Mouse (Mus musculus) hematopoietic stem cell, adult 5-6 weeks (primary cell): Measurements from ENCODE around the gene Rdh16f2. TPM values are rescaled to one million over a fixed set of nuclear protein-coding genes. Genes with fewer than 3 reads are reported as not detected.
"Not testable (repeated sequence)": the region's sequence is repeated elsewhere in the genome, so short reads cannot be mapped to it uniquely, and the experiment has no call there.

Experiments
- ATAC-seq, 2 experiments: fragments of 125-278 bp in 1 of 2; replicated peaks in 1 of 2; 2 replicates each; pipeline ENCODE4 v1.8.0; 2016 to 2017; ENCODE audit warnings: inconsistent platforms in 2 of 2, mild to moderate bottlenecking in 2 of 2, moderate number of reproducible peaks in 2 of 2, low read depth in 1 of 2, moderate TSS enrichment in 1 of 2; ENCODE audit not compliant: low FRiP score in 2 of 2, poor library complexity in 2 of 2, severe bottlenecking in 2 of 2, insufficient read depth in 1 of 2, low TSS enrichment in 1 of 2
- total RNA-seq: library from RNA; stranded (forward); fragments of 172-1452, 232-1000 nt; gene quantifications from 2 replicates; pipeline ENCODE4 v1.2.3, GENCODE M21; 2017

Gene Rdh16f2
- total RNA-seq, 1 experiment from 2014 or later: not detected

DNA sequence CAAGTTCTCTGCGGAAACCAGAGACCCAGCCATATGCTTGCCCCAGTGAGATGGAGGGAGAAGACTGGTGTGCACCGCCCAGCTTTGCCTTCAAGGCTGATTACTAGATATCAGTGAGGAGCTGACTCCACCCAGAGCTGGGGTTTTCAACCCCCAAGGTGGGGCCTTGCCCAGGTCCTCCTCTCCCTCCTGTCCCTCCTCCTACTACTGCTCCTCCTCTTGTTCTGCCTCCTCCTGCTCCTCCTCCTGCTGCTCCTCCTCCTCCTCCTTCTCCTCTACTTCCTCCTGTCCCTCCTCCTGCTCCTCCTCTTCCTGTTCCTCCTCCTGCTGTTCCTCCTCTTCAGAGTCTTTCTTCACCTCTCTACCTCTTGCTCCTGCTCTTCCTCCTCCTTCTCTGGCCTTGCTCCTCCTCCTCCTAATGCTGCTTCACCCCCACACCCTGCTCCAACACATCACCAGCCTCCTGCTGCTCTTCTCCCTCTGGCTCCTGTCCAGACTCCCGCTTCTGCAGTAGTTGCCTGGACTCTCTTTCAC, 12.9 kb downstream of the Rdh16f2 start:
- no peak for ATAC-seq

DNA sequence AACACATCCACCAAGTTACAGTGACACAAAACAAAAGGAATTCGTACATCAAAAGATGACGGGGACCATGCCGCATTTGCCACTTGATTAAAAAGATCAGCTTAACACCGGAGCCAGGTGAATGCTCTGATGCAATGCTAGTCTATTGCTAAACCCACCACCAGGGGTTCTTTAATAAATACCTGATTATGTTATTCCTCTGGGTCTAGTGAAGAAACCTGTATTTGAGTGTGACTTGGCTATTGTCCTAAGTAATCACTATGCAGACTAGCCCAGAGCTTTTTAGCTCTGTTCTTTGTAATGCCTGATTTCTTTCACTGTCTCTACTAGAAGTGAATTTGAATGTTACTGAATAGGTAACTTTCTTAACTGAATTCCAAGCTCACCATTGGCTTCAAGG, 14.8 kb downstream of the Rdh16f2 start:
- no peak for ATAC-seq

DNA sequence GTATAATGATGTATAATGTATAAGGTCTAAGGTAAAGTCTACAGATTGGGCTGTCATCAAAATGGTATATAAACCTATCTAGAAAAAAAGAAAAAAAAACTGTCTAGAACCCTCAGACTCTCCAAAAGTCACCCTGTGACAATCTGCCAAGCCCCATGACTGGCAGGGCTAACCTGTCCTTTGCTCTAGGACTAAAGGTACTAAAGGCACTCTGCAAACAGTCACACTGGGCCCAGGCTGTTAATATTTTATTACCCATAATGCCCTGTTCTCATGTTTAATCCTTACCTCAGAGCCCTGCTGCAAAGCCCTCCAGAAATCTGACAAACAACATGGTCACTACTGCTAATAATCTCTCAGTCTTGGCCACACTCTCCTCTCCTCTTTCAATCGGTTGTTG, 20.3 kb downstream of the Rdh16f2 start:
- ATAC-seq: no peak

DNA sequence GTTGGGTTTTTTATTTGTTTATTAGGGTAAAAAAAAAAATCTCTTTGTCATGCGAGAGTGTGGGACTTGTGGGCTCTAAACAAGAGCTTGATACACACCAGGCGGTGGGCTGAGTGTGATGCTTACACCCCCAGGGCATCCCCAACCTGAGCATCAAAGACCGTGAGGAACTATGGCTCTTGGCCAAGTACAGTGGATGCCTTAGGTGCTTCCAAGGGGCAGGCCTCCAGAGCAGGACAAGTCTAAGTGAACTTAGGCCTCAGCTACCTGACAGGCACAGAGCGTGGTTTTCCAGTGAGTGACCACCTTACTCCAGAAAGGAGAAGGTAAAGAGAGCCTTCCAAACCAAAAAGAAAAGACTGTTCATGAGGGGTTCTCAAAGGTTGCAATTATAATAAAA, 20.7 kb downstream of the Rdh16f2 start:
- ATAC-seq: no peak

DNA sequence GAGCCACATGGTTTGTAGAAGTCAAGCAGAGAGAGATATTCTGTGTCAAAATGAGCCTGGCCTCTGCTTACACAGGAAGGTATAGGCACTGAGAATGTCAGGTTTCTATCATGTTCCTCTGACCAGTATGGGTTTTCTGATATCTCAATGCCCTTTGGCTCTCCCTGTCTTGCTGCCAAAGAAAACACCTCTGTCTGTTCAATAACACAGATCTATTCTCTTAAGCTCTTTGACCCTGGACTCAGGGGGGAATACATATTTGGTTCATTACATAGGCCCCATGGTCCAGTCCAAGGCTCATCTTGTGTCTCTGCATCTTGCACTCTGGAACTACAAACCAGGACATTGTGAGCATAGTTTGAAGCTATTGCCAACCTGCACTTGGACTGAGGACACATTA, 22.3 kb downstream of the Rdh16f2 start, which contains the start of gene Rdh7:
TSS of gene Rdh7 (minus strand) at position 213 of the 400 bp plus-strand sequence.
- ATAC-seq: no peak

DNA sequence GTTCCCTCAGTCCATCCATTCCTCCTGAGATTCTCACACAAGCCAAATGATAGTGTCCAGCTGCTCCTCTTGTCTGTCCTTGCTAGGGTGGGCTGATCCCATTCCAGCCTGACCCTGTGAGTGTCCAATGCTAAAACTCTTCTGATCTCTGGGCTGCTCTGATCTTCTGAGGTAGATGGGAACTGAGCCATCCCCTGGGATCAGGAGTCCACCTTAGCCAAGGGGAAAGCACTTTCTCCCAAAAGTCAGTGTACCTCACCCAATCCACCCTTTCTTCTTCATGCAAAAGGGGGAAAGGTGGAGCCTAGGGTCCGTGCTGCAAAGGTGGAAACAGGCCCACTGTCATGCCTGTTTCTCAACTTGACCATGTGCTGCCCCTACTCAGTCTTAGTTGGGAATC, 25.2 kb downstream of the Rdh16f2 start:
- no peak for ATAC-seq

DNA sequence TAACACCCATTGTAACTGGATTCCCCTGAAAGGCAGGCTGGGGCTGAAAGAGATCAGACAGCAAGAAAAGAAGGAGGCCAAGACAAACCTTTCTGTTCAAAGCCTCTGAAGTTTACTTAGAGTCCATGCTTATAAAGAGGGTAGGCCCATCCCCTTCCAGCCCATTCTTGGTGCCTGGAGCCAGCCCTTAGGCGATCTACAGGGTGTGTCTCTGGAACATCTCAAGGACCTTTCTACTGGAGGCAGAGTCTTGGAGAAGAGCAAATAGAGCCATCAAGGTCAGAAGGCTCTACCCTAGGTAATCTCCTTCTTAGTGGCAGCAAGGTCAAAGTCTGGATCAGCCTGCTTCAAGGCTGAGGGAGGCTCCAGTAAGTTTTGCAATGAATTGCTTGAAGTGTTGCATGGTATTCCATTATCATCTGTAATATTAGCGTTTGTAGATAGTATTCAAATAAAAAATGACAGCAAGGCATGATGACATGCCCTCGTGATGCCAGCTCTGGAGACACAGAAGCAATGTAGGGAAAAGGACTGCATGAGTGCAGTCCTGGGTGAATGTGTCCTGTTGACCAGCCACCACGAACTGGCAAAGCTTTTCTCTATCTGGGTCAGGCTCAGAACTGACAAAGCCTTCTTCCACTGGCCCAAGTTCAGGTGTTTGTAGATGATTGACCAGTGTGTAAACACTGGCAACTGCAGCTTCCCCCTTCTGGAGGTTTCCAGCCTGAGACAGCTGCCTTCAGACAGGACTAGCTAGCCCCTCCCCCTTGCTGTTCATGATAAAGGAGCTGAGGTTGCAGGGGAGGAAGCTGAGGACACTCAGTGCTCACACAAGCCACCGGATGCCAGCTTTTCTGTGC, 27.1 kb downstream of the Rdh16f2 start:
- ATAC-seq: peak; percentile 68 to 89

DNA sequence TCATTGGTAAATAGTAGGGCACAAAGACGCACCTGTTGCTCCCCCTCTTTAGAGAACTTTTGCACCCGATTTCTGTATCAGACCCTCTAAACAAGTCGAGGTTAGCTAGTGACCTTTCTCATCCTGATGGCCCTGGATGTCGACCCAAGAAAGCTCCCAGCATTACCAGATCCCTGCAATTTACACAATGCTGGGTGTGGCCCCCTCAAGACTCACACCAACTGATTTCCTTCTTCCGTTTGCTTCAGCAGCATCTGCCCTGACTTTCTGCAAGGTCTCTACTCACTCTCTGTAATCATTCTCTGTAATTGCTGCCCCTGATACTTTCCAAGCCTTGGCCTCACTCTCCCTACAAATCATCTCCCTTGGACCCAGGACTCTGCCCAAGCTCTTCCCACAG, 30.4 kb downstream of the Rdh16f2 start:
- no peak for ATAC-seq

DNA sequence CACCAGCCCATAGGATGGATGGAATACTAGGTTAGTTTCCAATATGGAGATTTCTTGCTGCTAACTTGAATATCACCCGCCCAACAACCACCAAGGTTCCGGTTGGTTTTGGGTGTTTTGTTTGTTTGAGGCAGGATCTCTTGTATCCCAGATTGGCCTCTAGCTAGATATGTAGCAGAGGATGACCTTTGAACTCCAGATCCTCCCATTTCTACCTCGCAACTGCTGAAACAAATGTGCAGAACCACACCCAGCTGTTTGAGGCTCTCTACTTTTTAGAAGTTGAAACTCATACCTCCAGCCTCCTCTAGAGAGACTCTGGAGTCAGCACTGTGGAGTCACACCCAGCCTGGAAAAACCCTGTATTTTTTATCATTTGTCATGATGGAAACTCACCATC, 31.2 kb downstream of the Rdh16f2 start:
- no peak for ATAC-seq

DNA sequence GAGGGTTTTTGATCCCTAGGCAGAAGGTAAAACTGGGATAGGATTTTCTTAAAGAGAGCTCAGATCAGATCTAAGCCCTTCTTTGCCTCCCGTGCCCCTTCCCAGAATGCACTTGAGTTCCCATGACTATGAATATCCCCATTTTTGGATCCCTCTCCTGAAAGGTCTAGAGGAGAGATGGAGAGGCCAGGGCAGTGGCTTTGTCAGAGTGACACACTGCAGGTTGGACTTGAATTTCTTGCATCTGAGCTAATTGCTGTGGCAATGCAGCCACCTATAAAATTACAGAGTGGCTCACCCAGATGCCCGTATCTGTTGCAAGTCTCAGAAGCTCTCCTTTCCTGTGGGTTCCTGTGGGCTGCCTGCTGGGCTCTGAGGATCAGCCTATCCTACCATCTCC, 31.9 kb downstream of the Rdh16f2 start, which contains the start of gene Sdr9c7:
TSS of gene Sdr9c7 (plus strand) at position 301 of the 400 bp plus-strand sequence.
- ATAC-seq: no peak

DNA sequence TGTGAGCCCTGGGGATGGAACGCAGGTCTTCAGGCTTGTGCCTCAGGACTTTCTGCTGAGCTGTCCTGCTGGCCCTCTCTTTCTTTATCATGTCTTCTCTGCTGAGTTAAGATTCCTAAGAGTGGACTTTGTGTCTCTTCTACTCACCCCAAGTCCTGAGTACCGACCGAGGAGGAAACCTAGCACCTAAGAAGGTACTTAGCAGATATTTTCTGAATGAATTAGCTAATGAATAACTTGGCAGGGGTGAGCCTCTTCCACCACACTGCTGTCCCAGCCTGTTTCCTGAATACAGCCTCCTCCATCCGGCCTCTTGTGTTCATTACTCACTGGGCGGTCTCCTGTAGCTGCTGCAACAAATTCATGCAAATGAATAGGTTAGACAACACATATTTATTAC, 33.5 kb downstream of the Rdh16f2 start:
- no peak for ATAC-seq

DNA sequence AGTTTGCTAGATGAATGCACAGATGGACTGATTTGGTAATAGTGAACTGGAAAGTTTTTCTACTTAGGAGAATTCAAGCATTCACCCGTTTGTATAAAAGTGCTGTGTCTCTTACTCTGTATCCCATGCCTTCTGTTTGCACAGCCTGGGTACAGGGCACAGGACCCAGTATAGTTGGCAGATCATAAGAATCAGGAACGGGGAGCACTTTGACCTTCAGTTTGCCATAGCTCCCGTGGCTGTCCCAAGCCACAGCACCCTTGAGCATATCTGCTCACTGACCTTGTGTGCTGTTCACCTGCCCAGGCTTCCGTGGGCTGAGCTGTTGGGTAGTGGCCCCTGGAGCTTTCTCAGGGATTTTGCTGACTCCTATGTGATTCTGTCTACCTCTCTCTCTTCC, 35.5 kb downstream of the Rdh16f2 start:
- ATAC-seq: no peak

DNA sequence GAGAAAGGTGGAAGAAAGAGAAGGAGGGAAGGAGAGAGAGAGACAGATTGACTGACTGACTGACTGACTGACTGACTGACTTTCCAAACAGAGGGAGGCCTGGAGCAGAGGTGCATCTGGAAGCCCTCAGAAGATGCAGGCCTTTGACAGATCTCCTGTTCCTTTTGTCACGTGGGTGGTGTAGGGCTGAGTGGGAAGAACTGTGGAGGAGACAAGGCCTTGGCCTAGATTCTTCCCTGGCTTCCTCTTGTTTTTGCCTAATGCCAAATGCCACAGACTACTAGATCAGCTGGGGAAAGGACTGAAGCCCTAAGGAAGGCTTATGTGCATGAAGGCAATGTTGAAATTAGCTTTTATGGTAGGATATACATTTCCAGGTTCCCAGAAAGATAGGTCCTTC, 36.8 kb downstream of the Rdh16f2 start:
- ATAC-seq: no peak

DNA sequence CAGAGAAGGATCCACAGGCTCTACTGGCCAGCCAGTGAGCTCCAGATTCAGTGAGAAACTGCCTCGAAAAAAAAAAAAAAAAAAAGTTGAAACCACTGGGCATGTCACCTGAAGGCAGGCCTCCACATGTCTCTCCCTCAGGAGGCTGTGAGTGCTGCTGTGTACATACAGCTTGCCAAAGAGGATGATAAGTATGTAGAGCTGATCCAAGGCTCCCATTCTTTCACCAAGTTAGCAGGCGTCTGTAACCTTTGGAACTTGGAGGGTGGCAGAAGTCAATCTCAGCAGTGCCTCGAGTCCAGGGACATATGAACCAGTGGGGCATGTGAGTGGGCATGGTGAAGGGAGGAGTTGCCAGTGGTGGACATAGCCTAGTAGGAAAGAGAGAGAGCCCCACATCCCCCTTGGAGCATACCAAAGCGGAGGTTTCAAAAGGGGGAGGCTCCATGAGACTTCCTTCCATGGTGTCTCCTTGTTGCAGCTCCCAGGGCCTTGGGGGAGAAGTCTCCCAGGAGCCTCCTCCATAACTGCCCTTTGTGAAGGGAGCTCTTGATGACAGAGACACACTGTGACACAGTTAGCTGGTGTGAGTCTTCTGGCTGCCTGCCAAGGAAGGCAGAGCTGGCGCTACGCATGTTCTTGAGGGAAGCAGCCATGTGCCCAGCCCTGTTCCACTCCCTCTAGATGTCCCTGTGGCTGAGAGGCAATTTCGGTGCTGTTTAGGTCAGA, 38.6 kb downstream of the Rdh16f2 start:
- ATAC-seq: no peak

DNA sequence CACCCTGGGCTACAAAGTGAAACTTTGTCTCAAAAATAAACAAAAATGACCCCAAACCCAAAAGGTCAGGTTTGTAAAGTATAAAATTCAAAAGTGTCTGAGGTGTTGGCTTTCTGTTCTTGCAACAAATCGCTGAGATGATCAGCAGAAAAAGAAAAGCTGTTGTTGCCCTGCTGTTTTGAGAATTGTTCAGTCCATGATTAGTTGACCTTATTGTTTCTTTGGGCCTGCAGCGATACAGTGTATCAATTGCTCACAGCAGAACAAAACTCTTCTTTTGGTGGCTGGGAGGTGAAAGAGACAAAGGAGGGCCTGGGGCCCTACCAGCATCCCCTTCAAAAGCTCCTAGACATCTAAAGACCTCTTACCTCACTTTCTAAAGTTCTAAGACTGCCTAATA, 39.9 kb downstream of the Rdh16f2 start:
- ATAC-seq: no peak

DNA sequence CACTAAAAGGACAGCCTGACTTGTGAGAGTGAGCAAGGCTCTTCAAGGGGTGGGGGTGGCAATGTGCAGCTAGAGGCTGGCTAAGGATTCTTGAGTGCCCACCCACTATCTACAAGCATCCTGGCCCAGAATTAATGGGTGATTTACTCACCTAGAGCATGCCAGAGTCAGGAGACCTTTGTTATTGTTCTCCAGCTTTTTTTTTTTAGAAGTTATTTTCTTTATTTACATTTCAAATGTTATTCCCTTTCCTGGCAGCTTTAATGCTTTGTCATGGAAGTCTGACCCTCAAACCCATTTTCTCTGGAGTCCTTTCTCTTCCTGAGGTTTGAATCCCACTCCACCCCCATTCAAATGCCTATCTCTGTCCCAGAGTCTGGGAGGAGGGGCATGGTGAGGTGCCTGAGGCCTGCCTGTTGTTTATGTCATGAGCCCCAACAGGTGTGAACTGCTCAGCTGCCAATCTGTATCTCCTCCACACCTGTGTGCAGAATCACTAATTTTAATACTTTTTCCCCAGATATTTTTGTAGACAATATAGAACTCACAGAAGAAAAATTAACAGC, 41.2 kb downstream of the Rdh16f2 start:
- no peak for ATAC-seq

DNA sequence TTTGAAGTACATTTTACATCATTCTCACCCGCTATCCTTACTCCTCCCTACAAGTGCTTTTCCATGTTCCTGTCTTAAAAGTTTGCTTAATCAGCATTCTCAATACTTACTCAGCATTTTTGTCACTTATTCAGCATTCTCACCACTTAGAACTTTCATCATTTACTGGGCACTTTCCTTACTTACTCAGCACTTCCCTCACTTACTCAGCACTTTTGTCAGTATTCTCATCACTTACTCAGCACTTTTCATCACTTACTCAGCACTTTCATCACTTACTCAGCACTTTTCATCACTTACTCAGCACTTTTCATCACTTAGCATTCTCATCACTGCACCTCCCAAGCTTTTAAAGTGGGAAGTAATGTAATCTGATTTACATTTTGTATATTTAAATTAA, 49.3 kb downstream of the Rdh16f2 start:
- ATAC-seq: no peak

DNA sequence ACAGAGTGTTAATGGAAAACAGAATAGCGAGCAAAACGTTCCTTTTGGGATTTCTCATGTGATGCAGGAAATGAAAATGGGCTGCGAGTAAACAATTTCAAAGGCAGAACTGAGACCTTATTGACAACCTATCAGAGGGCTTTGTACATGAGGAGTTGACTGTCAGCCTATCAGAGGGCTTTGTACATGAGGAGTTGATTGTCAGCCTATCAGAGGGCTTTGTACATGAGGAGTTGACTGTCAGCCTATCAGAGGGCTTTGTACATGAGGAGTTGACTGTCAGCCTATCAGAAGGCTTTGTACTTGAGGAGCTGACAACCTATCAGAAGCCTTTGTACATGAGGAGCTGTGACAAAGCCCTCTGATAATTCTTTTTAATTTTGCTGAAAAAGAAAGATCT, 50.9 kb downstream of the Rdh16f2 start:
- not testable (repeated sequence) for ATAC-seq
